Mouse (Mus musculus) liver, embryonic 14.5 days (tissue): Measurements from ENCODE around the gene Asgr1.

ENCODE experiments used
- CTCF ChIP-seq: IDR thresholded peaks from 2 replicates; pipeline ENCODE4 v1.5.1; 2016; ENCODE audit warnings: antibody characterized with exemption, low read depth, control low read depth
- EP300 ChIP-seq: IDR thresholded peaks from 2 replicates; pipeline ENCODE4 v1.6.1; 2016; ENCODE audit warnings: antibody characterized with exemption, low read depth

DNA sequence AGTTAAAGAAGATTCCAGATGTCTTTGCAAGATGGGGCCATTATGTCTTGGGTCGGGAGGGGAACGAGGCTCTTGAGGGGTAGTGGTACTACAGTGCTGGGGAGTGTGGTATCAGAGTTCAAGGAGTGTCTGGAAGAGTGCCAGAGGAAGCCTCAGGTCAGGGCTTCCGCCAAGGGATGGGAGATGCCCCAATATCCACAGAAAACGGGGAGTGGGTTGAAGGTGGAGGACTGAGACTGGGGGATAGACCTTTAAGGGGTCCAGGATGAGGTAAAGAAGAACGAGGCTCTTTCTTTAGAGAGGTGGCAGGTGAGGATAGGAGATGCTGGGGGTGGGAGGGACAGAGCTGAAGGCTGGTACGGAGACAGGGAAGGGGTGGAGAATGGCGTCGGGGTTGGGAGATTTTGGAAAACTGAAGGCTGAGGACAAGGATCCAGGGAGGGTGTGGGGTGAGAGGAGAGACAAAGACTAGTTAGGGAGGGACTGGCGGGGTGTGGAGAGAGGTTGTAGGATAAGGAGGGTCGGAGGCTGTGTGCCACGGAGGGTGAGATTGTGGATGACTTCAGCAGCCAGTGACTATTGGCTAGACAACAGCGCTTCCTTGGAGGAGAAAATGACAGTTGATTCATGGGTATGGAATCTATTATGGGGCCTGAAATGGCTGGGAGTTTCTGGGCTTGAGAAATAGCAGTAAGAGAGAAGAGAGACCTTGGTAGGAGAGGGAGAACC, 25.3 kb upstream of the Asgr1 start:
- TF ChIP-seq EP300 (no peak), CTCF (no peak)
